Mouse (Mus musculus) small intestine, adult 2 months (tissue): ENCODE measurements at regions not wholly inside any gene's neighbourhood (a gene's known extent, or its start where the extent isn't known, plus 50 kb on each side); places are given as distances from the start of the nearest gene placed in this dataset.

Experiments
- CTCF ChIP-seq: fragments of 200-500 bp; IDR thresholded peaks from 2 replicates; pipeline ENCODE4 v1.5.1; 2012; ENCODE audit warnings: low read depth, mild to moderate bottlenecking, control low read depth, inconsistent platforms, low read length, moderate library complexity, mixed read lengths; ENCODE audit not compliant: insufficient replicate concordance, insufficient read length; ENCODE audit errors: extremely low read depth
- POLR2A ChIP-seq: fragments of 200-500 bp; IDR thresholded peaks from 2 replicates; pipeline ENCODE4 v1.6.1; 2012; ENCODE audit warnings: low read depth, mild to moderate bottlenecking, control low read depth, inconsistent platforms, low read length, moderate library complexity

- no peak for TF ChIP-seq CTCF
- TF ChIP-seq POLR2A: no peak
Measured at GRCm38 (mm10) chr3:82290373-82290772, 67.5 kb upstream of the Map9 start.
